Comparison of ENCODE assay signal across 31 mouse cellular contexts in the genomic region with DNA sequence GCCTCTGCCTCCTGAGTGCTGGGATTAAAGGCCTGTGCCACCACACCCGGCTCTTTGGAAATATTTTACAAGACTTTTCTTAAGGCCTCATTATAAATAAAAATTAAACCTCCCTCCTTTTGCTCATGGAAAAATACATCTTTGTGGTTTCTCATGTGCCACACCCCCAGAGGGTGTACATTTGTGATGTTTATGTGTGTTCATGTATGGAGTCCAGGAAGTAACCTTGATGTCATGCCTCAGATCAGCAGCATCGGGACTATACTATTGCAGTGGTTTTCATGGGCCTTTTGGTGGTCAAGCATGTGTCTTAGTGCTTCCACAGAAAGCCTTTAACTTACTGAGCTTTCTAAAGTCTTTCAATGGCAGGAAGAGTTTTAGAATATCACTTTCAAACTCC. TPM values are rescaled to one million over a fixed set of nuclear protein-coding genes. Genes with fewer than 3 reads are reported as not detected.
"Had no signal": no experiment of that assay in that cellular context is flagged by ENCODE, and none has a peak within 500 bp of the region (broad histone marks: within the 10 kb centered on the region; RNA-seq: fewer than 3 reads in every experiment).

No protein-coding gene starts in this region.

- H3K27ac ChIP-seq: limb, embryonic 10.5 days; limb, embryonic 12.5 days; limb, embryonic 13.5 days; limb, embryonic 15.5 days; liver, embryonic 12.5 days; liver, embryonic 13.5 days; liver, embryonic 14.5 days; liver, embryonic 15.5 days; lung, embryonic 15.5 days; macrophage; midbrain, embryonic 10.5 days; midbrain, embryonic 12.5 days; midbrain, embryonic 15.5 days; neural tube, embryonic 12.5 days had no signal

- H3K4me1 ChIP-seq: limb, embryonic 12.5 days; limb, embryonic 13.5 days; limb, embryonic 15.5 days; liver, embryonic 12.5 days; liver, embryonic 13.5 days; liver, embryonic 15.5 days; lung, embryonic 15.5 days; megakaryocyte, embryonic 14.5 days; midbrain, embryonic 10.5 days; midbrain, embryonic 12.5 days; midbrain, embryonic 15.5 days; neural tube, embryonic 12.5 days had no signal

- H3K9ac ChIP-seq: limb, embryonic 12.5 days; limb, embryonic 13.5 days; limb, embryonic 15.5 days; liver, embryonic 12.5 days; liver, embryonic 13.5 days; liver, embryonic 14.5 days; liver, embryonic 15.5 days; liver, postnatal 0 days; lung, embryonic 14.5 days; lung, embryonic 15.5 days; midbrain, embryonic 12.5 days; midbrain, embryonic 15.5 days; neural tube, embryonic 12.5 days had no signal

- DNase-seq: left cerebral cortex, postnatal 4 days; liver; liver, embryonic 13.5 days; liver, postnatal 0 days; lung, adult 18-20 months; lung, adult 2 months; lung, embryonic 14.5 days; lung, postnatal 10 days; lung, postnatal 14 days; lung, postnatal 36 days; lung, postnatal 4 days; midbrain, embryonic 14.5 days had no signal

- ATAC-seq: liver, embryonic 12.5 days; liver, postnatal 0 days; lung, postnatal 0 days; midbrain, embryonic 15.5 days; midbrain, embryonic 16.5 days had no signal

- H3K4me2 ChIP-seq: limb, embryonic 12.5 days; limb, embryonic 13.5 days; limb, embryonic 15.5 days; liver, embryonic 11.5 days; liver, embryonic 12.5 days; liver, embryonic 13.5 days; liver, embryonic 15.5 days; lung, embryonic 14.5 days; lung, embryonic 15.5 days; midbrain, embryonic 12.5 days; midbrain, embryonic 15.5 days; neural tube, embryonic 12.5 days had no signal

- H3K9me3 ChIP-seq: limb, embryonic 10.5 days; limb, embryonic 12.5 days; limb, embryonic 13.5 days; limb, embryonic 15.5 days; liver, embryonic 12.5 days; liver, embryonic 13.5 days; liver, embryonic 15.5 days; lung, embryonic 15.5 days; megakaryocyte, embryonic 14.5 days; midbrain, embryonic 10.5 days; midbrain, embryonic 12.5 days; midbrain, embryonic 15.5 days; neural tube, embryonic 12.5 days had no signal

- H3K27me3 ChIP-seq: limb, embryonic 12.5 days; limb, embryonic 13.5 days; limb, embryonic 15.5 days; liver, embryonic 12.5 days; liver, embryonic 13.5 days; liver, embryonic 15.5 days; lung, embryonic 15.5 days; megakaryocyte, embryonic 14.5 days; midbrain, embryonic 12.5 days; midbrain, embryonic 15.5 days; neural tube, embryonic 12.5 days had no signal

- H3K4me3 ChIP-seq: limb, embryonic 10.5 days; limb, embryonic 12.5 days; limb, embryonic 13.5 days; limb, embryonic 15.5 days; liver, embryonic 12.5 days; liver, embryonic 13.5 days; liver, embryonic 15.5 days; lung, embryonic 15.5 days; megakaryocyte, embryonic 14.5 days; midbrain, embryonic 10.5 days; midbrain, embryonic 12.5 days; midbrain, embryonic 15.5 days; myocyte; neural tube, embryonic 12.5 days had no signal

- H3K36me3 ChIP-seq: limb, embryonic 10.5 days; limb, embryonic 12.5 days; limb, embryonic 13.5 days; limb, embryonic 15.5 days; liver, embryonic 12.5 days; liver, embryonic 13.5 days; liver, embryonic 15.5 days; lung, embryonic 15.5 days; midbrain, embryonic 10.5 days; midbrain, embryonic 12.5 days; midbrain, embryonic 15.5 days; neural tube, embryonic 12.5 days had no signal

RNA-seq across cellular contexts. Expression of a gene that starts 38.4 kb away (rescaled TPM):
- polyA plus RNA-seq: midbrain, embryonic 10.5 days; neural tube, embryonic 11.5 days had no signal
